22 mouse cellular contexts compared by ENCODE assay signal in genomic region chr3:154421461-154421950, GRCm38 (mm10).
"Had no signal": no experiment of that assay in that cellular context is flagged by ENCODE, and none has a peak within 500 bp of the region (broad histone marks: within the 10 kb centered on the region; RNA-seq: fewer than 3 reads in every experiment).

No protein-coding gene starts in this region.

- DNase-seq: kidney, adult 8-10 months; kidney, postnatal 25 days; layer of hippocampus, adult 9-11 months; liver; liver, embryonic 13.5 days; right cerebral cortex, adult 18-20 months; right cerebral cortex, postnatal 14 days; right cerebral cortex, postnatal 4 days; thymus, adult 2 months; thymus, postnatal 14 days; thymus, postnatal 4 days had no signal

- H3K27ac ChIP-seq: layer of hippocampus, adult 2 months; limb, embryonic 10.5 days; limb, embryonic 13.5 days; liver, embryonic 13.5 days; lung, embryonic 15.5 days; midbrain, embryonic 10.5 days; midbrain, embryonic 13.5 days; stomach, postnatal 0 days had no signal

- H3K27me3 ChIP-seq: limb, embryonic 13.5 days; liver, embryonic 13.5 days; lung, embryonic 15.5 days; megakaryocyte, embryonic 14.5 days; midbrain, embryonic 13.5 days had no signal

- H3K4me3 ChIP-seq: layer of hippocampus, adult 2 months; limb, embryonic 10.5 days; limb, embryonic 13.5 days; liver, embryonic 13.5 days; lung, embryonic 15.5 days; megakaryocyte, embryonic 14.5 days; midbrain, embryonic 10.5 days; midbrain, embryonic 13.5 days; myocyte had no signal

- H3K36me3 ChIP-seq: limb, embryonic 10.5 days; limb, embryonic 13.5 days; liver, embryonic 13.5 days; lung, embryonic 15.5 days; midbrain, embryonic 10.5 days; midbrain, embryonic 13.5 days had no signal

- H3K9me3 ChIP-seq: limb, embryonic 10.5 days; limb, embryonic 13.5 days; liver, embryonic 13.5 days; lung, embryonic 15.5 days; midbrain, embryonic 10.5 days; midbrain, embryonic 13.5 days had no signal

- ATAC-seq: intestine, postnatal 0 days; midbrain, embryonic 13.5 days; midbrain, embryonic 16.5 days had no signal

- H3K9ac ChIP-seq: limb, embryonic 13.5 days; liver, embryonic 13.5 days; lung, embryonic 15.5 days; midbrain, embryonic 13.5 days had no signal

- H3K4me1 ChIP-seq: limb, embryonic 10.5 days; liver, embryonic 13.5 days; lung, embryonic 15.5 days; megakaryocyte, embryonic 14.5 days; midbrain, embryonic 10.5 days; midbrain, embryonic 13.5 days had no signal

- H3K4me2 ChIP-seq: limb, embryonic 13.5 days; liver, embryonic 13.5 days; lung, embryonic 15.5 days; midbrain, embryonic 13.5 days had no signal
